Mouse (Mus musculus) liver, embryonic 13.5 days (tissue): ENCODE data around the gene Immp2l. TPM values are rescaled to one million over a fixed set of nuclear protein-coding genes. Genes with fewer than 3 reads are reported as not detected.

Experiments
- ATAC-seq: fragments of 200-750 bp; cut with Nextera tagmentation; 2 replicates; pipeline ENCODE4 v1.8.0; 2017; ENCODE audit warnings: low read depth, mild to moderate bottlenecking, moderate number of reproducible peaks, moderate library complexity
- DNase-seq: peaks from one replicate; pipeline ENCODE4 v3.0.0; 2022
- H3K27ac ChIP-seq: fragments of 300-500 bp; sonication (generic); 2 replicates; pipeline ENCODE4 v1.5.1; 2015; ENCODE audit warnings: moderate library complexity, mild to moderate bottlenecking, inconsistent platforms
- H3K27me3 ChIP-seq: fragments of 300-500 bp; sonication (generic); 2 replicates; pipeline ENCODE4 v1.6.1; 2015; ENCODE audit warnings: mild to moderate bottlenecking, inconsistent platforms
- H3K36me3 ChIP-seq: fragments of 300-500 bp; sonication (generic); 2 replicates; pipeline ENCODE4 v1.6.1; 2015; ENCODE audit warnings: mild to moderate bottlenecking, inconsistent platforms
- H3K4me1 ChIP-seq: fragments of 300-500 bp; sonication (generic); replicated peaks from 2 replicates; pipeline ENCODE4 v1.6.1; 2015; ENCODE audit warnings: inconsistent platforms
- H3K4me2 ChIP-seq: fragments of 300-500 bp; sonication (generic); 2 replicates; pipeline ENCODE4 v1.6.1; 2015; ENCODE audit warnings: inconsistent platforms, mild to moderate bottlenecking, moderate library complexity
- H3K4me3 ChIP-seq: fragments of 300-500 bp; sonication (generic); replicated peaks from 2 replicates; pipeline ENCODE4 v1.5.1; 2015; ENCODE audit warnings: mild to moderate bottlenecking, inconsistent platforms
- H3K9ac ChIP-seq: fragments of 300-500 bp; sonication (generic); 2 replicates; pipeline ENCODE4 v1.6.1; 2015; ENCODE audit warnings: mild to moderate bottlenecking, inconsistent platforms
- H3K9me3 ChIP-seq: fragments of 300-500 bp; sonication (generic); replicated peaks from 2 replicates; pipeline ENCODE4 v1.6.1; 2016; ENCODE audit warnings: inconsistent platforms
- WGBS: fragments of 180-500 bp; shearing (Covaris S2); methylation state at CpG from one replicate; pipeline ENCODE4 v1.1.7; 2015; ENCODE audit not compliant: insufficient replicate concordance; 5-methylcytosine and 5-hydroxymethylcytosine counted together
- polyA plus RNA-seq: library from polyadenylated mRNA; unstranded; fragments of >200 nt; fragmentation: Nextera tagmentation; extraction: Ambion mirVana; gene quantifications from 2 replicates; pipeline ENCODE4 v1.2.1, GENCODE M21; 2015

The Immp2l gene
- polyA plus RNA-seq, 1 experiment from 2014 or later, result 10.8 TPM

DNA sequence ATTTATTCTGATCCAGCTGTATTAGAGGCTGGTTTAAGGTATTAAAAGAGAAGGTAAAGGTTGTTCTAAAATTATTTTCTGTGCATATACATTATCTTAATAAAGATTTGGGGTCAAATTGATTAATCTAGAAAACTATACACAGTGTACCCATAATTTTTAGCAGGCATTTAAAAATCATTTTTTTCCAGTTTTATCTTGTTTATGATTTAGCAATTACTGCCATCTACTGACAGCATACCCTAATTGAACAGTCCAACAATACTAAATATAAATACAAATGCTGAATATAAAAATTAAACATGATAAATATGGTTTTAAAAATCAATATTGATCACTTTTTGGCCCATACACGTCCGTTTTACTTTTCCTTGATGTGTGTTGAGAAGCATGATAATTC lies 850.1 kb downstream of the Immp2l start:
- WGBS, result 43% methylated on average over 2 of the region's 2 CpGs
- ATAC-seq, result no peak
- no peak for DNase-seq

DNA sequence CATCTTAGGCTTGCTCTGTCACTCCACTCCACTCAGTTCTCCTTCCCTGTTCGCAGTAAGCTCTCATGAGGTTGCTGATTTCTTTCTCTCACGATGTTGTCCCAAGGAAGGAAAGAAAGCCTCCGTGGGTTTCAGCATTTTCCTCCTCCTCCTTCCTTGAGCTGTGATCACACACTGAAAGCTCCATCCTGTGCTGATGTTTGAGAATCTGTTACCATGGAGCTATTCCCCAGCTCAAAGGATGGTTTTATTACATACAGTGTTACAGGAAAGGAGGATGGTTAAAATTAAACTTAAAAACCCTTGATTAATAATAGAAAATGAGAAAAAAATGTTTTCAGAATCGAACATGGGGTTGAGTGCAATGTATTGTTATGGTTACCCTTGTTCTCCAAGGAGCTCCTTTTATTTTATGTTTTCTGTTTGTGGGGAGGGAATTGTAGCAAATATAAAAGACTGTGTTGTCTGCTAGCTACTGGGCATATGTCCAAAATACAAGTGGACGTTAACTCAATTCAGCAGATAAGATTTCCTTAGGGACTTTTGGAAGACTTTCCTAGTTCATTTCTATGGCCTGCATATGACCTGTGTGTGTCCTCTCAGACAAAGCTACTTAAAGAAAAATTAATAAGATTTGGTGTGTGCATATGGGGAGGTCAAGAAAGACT lies 853.5 kb downstream of the Immp2l start:
- DNase-seq, result no peak
- WGBS, result 47% methylated on average over 5 of the region's 5 CpGs
- H3K27me3 ChIP-seq, result no peaks in the 10 kb centered on the region
- H3K36me3 ChIP-seq, result no peaks in the 10 kb centered on the region
- H3K9ac ChIP-seq, result no peak overlapping the region
- no peak overlapping the region for H3K27ac ChIP-seq
- no peaks in the 10 kb centered on the region for H3K9me3 ChIP-seq
- ATAC-seq, result no peak
- H3K4me1 ChIP-seq, result no peaks in the 10 kb centered on the region; the same call in 1 of the 2 replicates
- H3K4me3 ChIP-seq, result no peak overlapping the region
- H3K4me2 ChIP-seq, result no peak overlapping the region

More for the DNA sequence above, 850.1 kb downstream of the Immp2l start:
- no peak overlapping the region for H3K9ac ChIP-seq
- no peaks in the 10 kb centered on the region for H3K27me3 ChIP-seq
- H3K4me3 ChIP-seq, result no peak overlapping the region
- no peaks in the 10 kb centered on the region for H3K36me3 ChIP-seq
- H3K9me3 ChIP-seq, result no peaks in the 10 kb centered on the region
- H3K27ac ChIP-seq, result no peak overlapping the region
- H3K4me1 ChIP-seq, result no peaks in the 10 kb centered on the region
- no peak overlapping the region for H3K4me2 ChIP-seq

DNA sequence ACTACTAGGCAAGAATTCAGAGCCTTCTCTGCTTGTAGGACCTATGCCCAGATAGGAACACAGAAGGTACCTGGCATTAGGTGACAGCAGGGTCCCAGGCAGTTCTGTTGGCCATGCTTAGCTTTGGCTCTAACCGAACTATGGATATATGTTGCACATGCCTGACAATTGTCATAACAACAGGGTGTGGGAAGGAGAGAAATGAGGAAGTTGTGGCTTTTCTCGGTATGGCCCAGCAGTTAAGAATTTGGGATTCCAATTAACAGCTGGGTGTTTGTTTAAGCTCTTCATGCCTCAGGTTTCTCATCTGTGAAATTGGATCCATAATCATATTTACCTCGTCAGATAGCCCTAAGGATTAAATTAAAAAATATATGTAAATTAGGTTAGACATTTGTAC lies 854.6 kb downstream of the Immp2l start:
- no peak for DNase-seq
- 19% methylated on average over 3 of the region's 3 CpGs for WGBS
- Histone ChIP-seq H3K27me3 (no peaks in the 10 kb centered on the region), H3K4me2 (no peak overlapping the region), H3K36me3 (no peaks in the 10 kb centered on the region), H3K27ac (no peak overlapping the region), H3K4me1 (no peaks in the 10 kb centered on the region; the same call in 1 of the 2 replicates), H3K4me3 (no peak overlapping the region), H3K9me3 (no peaks in the 10 kb centered on the region), H3K9ac (no peak overlapping the region)
- no peak for ATAC-seq

DNA sequence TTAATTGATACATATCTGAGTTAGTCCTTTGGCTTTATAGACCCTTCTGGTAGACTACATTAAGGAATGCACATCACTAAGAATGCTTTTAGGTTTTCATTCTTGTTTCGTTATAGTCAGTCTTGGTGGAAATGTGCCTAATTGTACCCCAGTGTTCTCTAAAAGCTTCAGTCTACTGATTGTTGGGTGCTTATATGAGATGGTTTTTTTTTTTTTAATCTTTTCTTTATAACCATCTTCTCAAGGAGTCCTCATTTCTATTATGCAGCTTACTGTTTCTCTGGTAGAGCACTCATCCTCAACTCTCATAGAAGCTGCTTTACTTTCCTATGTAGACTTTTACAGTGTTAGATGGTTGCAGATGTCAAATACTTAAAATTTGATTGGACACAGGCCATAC lies 855.1 kb downstream of the Immp2l start:
- Histone ChIP-seq H3K27me3 (no peaks in the 10 kb centered on the region), H3K4me3 (no peak overlapping the region), H3K4me1 (no peaks in the 10 kb centered on the region; the same call in 1 of the 2 replicates), H3K36me3 (no peaks in the 10 kb centered on the region), H3K9me3 (no peaks in the 10 kb centered on the region), H3K27ac (no peak overlapping the region), H3K9ac (no peak overlapping the region), H3K4me2 (no peak overlapping the region)
- ATAC-seq (no peak), DNase-seq (no peak)
- 67% methylated on average over 1 of the region's 1 CpGs for WGBS

DNA sequence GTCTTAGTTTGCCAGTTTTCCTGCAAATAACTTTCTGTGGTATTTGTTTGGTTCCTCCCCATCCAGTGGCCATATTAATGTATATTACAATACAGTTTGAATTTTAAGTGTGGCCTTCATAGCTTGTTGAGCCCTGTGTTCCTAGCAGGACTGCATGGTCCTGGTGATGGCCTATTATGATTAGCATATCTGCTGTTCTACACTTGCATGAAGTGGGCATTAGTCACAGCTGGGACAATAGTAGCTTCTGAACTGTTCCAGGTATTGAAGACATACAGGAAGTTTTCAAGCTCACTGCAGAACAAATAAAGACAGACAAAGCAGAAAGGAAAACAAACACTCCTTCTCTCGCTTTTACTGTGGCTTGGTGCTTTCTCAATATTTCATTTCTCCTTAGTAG lies 855.5 kb downstream of the Immp2l start:
- 54% methylated on average over 1 of the region's 1 CpGs for WGBS
- no peaks in the 10 kb centered on the region for H3K9me3 ChIP-seq
- H3K27ac ChIP-seq, result no peak overlapping the region
- H3K4me2 ChIP-seq, result no peak overlapping the region
- H3K4me1 ChIP-seq, result no peaks in the 10 kb centered on the region; the same call in 1 of the 2 replicates
- H3K36me3 ChIP-seq, result no peaks in the 10 kb centered on the region
- ATAC-seq (no peak), DNase-seq (no peak)
- no peak overlapping the region for H3K9ac ChIP-seq
- H3K27me3 ChIP-seq, result no peaks in the 10 kb centered on the region
- no peak overlapping the region for H3K4me3 ChIP-seq

DNA sequence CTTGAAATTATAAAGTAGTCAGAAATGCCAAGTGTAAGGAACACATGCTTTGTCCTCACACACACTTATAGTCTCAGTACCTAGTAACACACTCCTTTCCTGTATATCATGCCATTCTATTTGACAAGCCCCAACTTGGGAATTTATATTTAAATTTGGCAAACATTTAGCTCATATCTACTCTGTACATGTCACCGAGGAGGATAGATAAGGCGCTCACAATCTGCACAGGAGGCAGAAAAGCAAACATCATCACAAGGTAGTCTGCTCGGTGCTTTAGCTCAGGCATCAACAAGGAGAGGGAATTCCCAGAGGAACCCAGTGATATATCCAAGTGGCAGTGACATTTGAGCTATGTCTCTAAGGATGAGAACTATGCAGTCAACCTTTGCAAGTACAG lies 856.9 kb downstream of the Immp2l start:
- 33% methylated on average over 3 of the region's 3 CpGs for WGBS
- H3K4me3 ChIP-seq, result no peak overlapping the region
- H3K9me3 ChIP-seq, result no peaks in the 10 kb centered on the region
- H3K4me1 ChIP-seq, result no peaks in the 10 kb centered on the region; the same call in 1 of the 2 replicates
- H3K36me3 ChIP-seq, result no peaks in the 10 kb centered on the region
- ATAC-seq, result no peak
- no peaks in the 10 kb centered on the region for H3K27me3 ChIP-seq
- no peak overlapping the region for H3K4me2 ChIP-seq
- no peak overlapping the region for H3K27ac ChIP-seq
- no peak overlapping the region for H3K9ac ChIP-seq
- no peak for DNase-seq

DNA sequence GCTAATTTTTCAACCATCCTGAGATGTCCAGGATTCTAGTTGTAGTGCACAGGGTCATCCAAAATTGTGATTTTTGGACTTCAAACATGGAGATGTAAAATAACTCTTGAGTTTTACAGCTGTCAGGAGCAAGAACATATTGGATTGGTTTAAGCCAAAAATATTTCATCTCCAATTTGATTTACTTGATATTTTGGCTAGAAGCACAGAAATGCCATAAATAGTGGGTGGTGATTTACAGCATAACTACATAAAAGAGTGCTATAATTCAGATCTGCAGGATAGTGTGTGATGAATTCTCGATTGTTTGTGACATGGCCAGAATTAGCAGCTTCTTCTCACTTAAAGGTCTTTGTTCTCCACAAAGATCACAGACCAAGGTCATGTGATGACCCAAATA lies 884.1 kb downstream of the Immp2l start:
- no peaks in the 10 kb centered on the region for H3K36me3 ChIP-seq
- no peak overlapping the region for H3K27ac ChIP-seq
- no peaks in the 10 kb centered on the region for H3K27me3 ChIP-seq
- no peak overlapping the region for H3K9ac ChIP-seq
- 45% methylated on average over 1 of the region's 1 CpGs for WGBS
- H3K4me1 ChIP-seq, result no peaks in the 10 kb centered on the region
- DNase-seq, result no peak
- no peak overlapping the region for H3K4me3 ChIP-seq
- no peak for ATAC-seq
- no peak overlapping the region for H3K4me2 ChIP-seq
- H3K9me3 ChIP-seq, result no peaks in the 10 kb centered on the region

DNA sequence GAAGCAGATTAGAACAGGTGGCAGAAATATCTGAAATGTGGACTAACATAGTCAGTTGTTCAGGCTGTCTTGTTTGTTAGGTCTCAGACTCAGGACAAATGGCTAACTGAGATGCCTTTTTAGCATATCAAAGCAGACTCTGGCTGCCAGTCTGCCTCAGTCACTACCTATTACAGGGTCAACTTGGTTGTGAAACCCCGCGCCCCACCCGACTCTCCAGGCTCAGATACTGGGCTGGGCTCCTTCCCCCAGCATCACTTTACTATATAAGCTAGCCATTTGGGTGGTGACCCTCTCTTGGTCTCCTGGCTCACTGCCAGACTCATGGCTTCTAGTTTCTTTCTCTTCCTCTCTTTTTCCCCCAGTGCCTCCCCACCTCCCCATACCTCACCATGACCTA lies 887.7 kb downstream of the Immp2l start:
- H3K4me2 ChIP-seq, result no peak overlapping the region
- ATAC-seq, result no peak
- H3K36me3 ChIP-seq, result no peaks in the 10 kb centered on the region
- H3K27me3 ChIP-seq, result no peaks in the 10 kb centered on the region
- no peaks in the 10 kb centered on the region for H3K9me3 ChIP-seq
- DNase-seq, result no peak
- no peaks in the 10 kb centered on the region for H3K4me1 ChIP-seq
- H3K9ac ChIP-seq, result no peak overlapping the region
- no peak overlapping the region for H3K4me3 ChIP-seq
- 69% methylated on average over 3 of the region's 3 CpGs for WGBS
- H3K27ac ChIP-seq, result no peak overlapping the region

DNA sequence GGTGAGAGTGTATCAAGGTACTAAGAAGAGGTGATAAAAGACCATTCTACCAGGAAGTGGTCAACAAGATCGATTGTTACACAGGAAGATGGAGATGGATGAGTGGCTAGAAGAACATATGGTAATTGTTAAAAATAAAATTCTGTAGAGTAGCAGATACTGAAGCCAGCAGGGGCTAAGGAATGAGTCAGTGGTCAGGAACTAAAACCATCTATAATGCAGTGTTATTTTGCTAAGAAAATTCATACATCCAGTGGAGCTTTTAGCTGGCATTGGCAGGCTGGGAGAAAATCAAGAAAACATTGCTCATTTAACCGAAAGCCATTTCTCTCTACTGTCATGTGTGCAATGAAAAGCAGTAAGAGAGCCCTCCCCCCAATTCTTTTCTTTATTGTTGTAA lies 913.9 kb downstream of the Immp2l start:
- Histone ChIP-seq H3K27me3 (no peaks in the 10 kb centered on the region), H3K9me3 (no peaks in the 10 kb centered on the region), H3K36me3 (no peaks in the 10 kb centered on the region), H3K27ac (no peak overlapping the region), H3K4me2 (no peak overlapping the region), H3K4me3 (no peak overlapping the region), H3K9ac (no peak overlapping the region), H3K4me1 (no peaks in the 10 kb centered on the region)
- ATAC-seq (no peak), DNase-seq (no peak)
- 55% methylated on average over 2 of the region's 2 CpGs for WGBS

DNA sequence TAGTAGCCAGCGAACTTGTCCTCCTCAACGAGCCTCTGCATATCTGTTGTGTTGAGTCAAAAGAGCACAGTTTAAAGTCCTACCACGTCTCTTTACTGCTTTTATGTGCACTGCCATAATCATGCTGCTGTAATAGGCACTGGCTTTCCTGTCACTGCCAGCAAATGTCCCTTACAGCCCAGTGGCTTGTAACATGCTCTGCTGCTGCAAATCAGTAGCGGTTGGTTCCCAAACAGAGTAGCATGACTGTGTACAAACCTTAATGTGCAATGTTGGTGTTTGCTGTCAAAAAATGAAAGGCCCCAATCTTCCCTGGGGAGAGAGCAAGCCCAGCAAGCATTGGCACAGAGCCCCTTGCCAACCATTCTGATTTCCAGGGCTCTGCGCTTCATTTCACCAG lies 918.0 kb downstream of the Immp2l start:
- Histone ChIP-seq H3K9ac (no peak overlapping the region), H3K9me3 (no peaks in the 10 kb centered on the region), H3K36me3 (no peaks in the 10 kb centered on the region), H3K4me3 (no peak overlapping the region), H3K4me1 (no peaks in the 10 kb centered on the region), H3K4me2 (no peak overlapping the region), H3K27ac (no peak overlapping the region), H3K27me3 (no peaks in the 10 kb centered on the region)
- ATAC-seq (no peak), DNase-seq (no peak)
- WGBS, result 71% methylated on average over 5 of the region's 5 CpGs

DNA sequence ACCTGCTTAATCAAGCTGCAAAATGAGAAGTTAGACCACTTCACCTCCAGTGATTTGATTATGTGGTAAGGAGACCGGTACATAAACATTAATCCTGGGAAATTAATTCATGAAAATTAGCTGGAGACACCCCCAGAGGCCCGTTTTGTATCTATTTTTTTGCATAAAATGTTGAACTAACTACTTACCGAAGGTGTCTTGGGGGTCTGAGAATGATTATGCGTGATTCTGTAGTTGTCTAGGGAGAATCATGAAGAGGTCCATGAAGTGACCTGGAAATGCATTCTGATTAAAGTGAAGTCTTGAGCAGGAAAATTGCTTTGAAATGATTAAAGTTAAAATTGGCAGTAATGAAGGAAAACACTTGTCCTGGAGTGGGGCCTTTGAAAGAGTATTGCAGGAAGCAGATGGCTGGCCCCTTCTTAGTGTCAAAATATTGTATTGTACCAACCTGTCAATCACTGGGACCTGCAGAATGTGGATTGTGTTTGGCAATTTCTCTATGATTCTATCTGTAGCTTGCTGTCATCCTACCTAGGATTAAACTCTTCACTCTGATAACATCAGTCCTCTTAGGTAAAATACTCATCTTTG lies 920.3 kb downstream of the Immp2l start:
- H3K4me3 ChIP-seq, result no peak overlapping the region

DNA sequence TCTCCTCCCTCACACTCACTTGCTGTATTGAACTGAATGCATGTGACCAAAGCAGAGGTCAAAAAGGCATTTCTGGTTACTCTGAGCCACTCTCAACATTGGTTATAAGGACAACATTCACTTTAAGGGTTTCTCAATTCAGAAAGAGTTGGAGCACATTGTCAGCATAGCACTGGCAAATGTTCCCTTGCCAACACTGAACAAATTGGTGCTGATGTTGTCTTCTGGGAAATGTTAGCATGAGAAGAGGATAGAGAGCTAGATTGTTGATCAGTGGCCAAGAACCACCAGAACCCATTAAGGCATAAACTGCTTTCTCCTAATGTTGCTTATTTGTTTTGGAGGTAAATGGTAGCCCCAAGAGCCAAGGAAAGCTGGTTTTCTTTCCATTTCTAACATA lies 922.6 kb downstream of the Immp2l start:
- Histone ChIP-seq H3K27me3 (no peaks in the 10 kb centered on the region), H3K9ac (no peak overlapping the region), H3K9me3 (no peaks in the 10 kb centered on the region), H3K27ac (no peak overlapping the region), H3K4me3 (no peak overlapping the region), H3K4me2 (no peak overlapping the region), H3K4me1 (no peaks in the 10 kb centered on the region), H3K36me3 (no peaks in the 10 kb centered on the region)
- ATAC-seq, result no peak
- no peak for DNase-seq

More for the DNA sequence above, 920.3 kb downstream of the Immp2l start:
- DNase-seq (no peak), ATAC-seq (no peak)
- Histone ChIP-seq H3K9ac (no peak overlapping the region), H3K27ac (no peak overlapping the region), H3K9me3 (no peaks in the 10 kb centered on the region), H3K27me3 (no peaks in the 10 kb centered on the region), H3K36me3 (no peaks in the 10 kb centered on the region), H3K4me2 (no peak overlapping the region), H3K4me1 (no peaks in the 10 kb centered on the region)
- WGBS, result 65% methylated on average over 4 of the region's 4 CpGs
